Mouse (Mus musculus): ENCODE data around the gene Cpm.

DNA sequence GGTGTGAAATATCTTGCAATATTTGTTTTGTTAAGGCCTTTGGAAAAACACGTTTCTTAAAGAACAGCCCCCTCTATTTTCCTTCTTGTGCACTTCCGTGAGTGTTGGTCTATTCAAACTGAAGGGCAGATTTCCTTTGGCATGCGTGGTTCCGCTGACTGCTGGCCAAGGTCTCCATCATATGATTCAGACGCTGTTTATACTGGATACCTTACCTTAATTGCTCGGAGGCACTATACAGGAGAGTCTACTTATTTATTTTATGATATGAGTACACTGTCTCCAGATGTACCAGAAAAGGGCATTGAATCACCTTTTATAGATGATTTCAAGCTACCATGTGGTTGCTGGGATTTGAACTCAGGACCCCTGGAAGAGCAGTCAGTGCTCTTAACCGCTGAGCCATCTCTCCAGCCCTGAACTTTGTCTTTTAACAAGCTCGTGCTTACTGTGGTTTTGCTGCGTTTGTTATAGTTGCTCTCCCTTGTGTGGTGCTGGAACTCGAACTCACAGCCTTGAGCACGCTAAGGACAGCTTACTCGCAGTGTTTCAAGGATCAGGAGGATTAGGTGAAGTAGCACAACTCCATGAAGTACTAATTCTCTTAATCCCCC, 20.8 kb downstream of the Cpm start:
- no peak for TF ChIP-seq CTCF (IDR thresholded peaks at IDR 0.05; ENCODE audit: extremely low read depth, insufficient read depth, low read length)
- no peak for TF ChIP-seq POLR2A (IDR thresholded peaks at IDR 0.05; ENCODE audit: extremely low read depth, insufficient read depth, low read length)
